Mouse (Mus musculus) forebrain, embryonic 15.5 days (tissue): ENCODE data around the gene Far1. TPM values are rescaled to one million over a fixed set of nuclear protein-coding genes. Genes with fewer than 3 reads are reported as not detected.

ENCODE experiments used
- ATAC-seq: fragments of 200-750 bp; cut with Nextera tagmentation; replicated peaks from 2 replicates; pipeline ENCODE4 v1.8.0; 2017; ENCODE audit warnings: mild to moderate bottlenecking, moderate TSS enrichment, moderate library complexity
- H3K27ac ChIP-seq: fragments of 300-500 bp; sonication (generic); replicated peaks from 2 replicates; pipeline ENCODE4 v1.5.1; 2015; ENCODE audit warnings: mild to moderate bottlenecking, inconsistent platforms
- H3K27me3 ChIP-seq: fragments of 300-500 bp; sonication (generic); 2 replicates; pipeline ENCODE4 v1.6.1; 2015; ENCODE audit warnings: inconsistent platforms
- H3K36me3 ChIP-seq: fragments of 300-500 bp; sonication (generic); 2 replicates; pipeline ENCODE4 v1.6.1; 2015; ENCODE audit warnings: mild to moderate bottlenecking, inconsistent platforms
- H3K4me1 ChIP-seq: fragments of 300-500 bp; sonication (generic); 2 replicates; pipeline ENCODE4 v1.6.1; 2015; ENCODE audit warnings: inconsistent platforms
- H3K4me2 ChIP-seq: fragments of 300-500 bp; sonication (generic); replicated peaks from 2 replicates; pipeline ENCODE4 v1.6.1; 2015; ENCODE audit warnings: mild to moderate bottlenecking, inconsistent platforms
- H3K4me3 ChIP-seq: fragments of 300-500 bp; sonication (generic); 2 replicates; pipeline ENCODE4 v1.5.1; 2015; ENCODE audit warnings: mild to moderate bottlenecking, inconsistent platforms
- H3K9ac ChIP-seq: fragments of 300-500 bp; sonication (generic); replicated peaks from 2 replicates; pipeline ENCODE4 v1.6.1; 2015; ENCODE audit warnings: mild to moderate bottlenecking, inconsistent platforms
- H3K9me3 ChIP-seq: fragments of 300-500 bp; sonication (generic); 2 replicates; pipeline ENCODE4 v1.6.1; 2016; ENCODE audit warnings: inconsistent platforms
- WGBS: fragments of 180-500 bp; shearing (Covaris S2); methylation state at CpG from one replicate; pipeline ENCODE4 v1.1.7; 2015; ENCODE audit warnings: mixed read lengths; 5-methylcytosine and 5-hydroxymethylcytosine counted together
- polyA plus RNA-seq: library from polyadenylated mRNA; unstranded; fragments of >200 nt; fragmentation: Nextera tagmentation; extraction: Ambion mirVana; gene quantifications from 2 replicates; pipeline ENCODE4 v1.2.1, GENCODE M21; 2015

Far1 gene
- polyA plus RNA-seq, 1 experiment from 2014 or later = 69.5 TPM

DNA sequence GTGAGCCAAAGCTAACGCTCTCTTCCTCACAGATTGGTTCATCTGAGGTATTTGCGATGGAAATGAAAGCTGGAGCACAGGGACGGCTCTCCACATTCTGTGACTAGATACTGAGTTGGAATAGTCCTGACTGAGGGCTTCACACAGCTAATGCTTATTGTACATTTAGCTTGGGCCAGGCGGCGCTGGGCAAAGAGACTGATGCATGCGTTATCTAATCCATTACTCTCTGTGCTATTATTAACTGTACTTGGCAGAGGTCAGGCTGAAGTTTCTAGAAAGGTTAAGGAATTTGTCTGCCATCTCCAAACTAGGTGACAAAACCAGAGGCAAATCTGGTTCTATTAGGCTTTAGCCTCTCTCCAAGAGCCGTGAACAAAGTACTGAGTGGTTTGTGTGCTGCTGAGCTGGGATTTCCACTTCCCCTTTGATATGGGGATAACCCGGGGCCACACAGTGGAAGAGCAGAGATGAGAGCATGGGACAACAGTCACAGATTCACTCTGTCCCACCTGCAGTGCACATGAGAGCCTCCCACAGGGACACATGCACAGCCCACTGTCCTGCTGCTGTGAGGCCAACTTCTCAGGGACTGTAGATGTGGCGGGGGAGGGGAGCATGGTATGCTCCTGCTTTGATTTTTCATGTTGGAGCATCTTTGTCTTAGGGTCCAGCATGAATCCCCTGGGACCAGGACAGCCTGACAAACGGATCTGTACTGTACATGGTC lies 100.7 kb downstream of the Far1 start:
- no peak for ATAC-seq
- H3K4me3 ChIP-seq = no peak overlapping the region
- no peak overlapping the region for H3K4me2 ChIP-seq
- no peak overlapping the region for H3K27ac ChIP-seq
- H3K36me3 ChIP-seq = no peaks in the 10 kb centered on the region
- no peaks in the 10 kb centered on the region for H3K9me3 ChIP-seq
- 88% methylated on average over 10 of the region's 10 CpGs for WGBS
- no peak overlapping the region for H3K9ac ChIP-seq
- no peaks in the 10 kb centered on the region for H3K4me1 ChIP-seq
- H3K27me3 ChIP-seq = no peaks in the 10 kb centered on the region

DNA sequence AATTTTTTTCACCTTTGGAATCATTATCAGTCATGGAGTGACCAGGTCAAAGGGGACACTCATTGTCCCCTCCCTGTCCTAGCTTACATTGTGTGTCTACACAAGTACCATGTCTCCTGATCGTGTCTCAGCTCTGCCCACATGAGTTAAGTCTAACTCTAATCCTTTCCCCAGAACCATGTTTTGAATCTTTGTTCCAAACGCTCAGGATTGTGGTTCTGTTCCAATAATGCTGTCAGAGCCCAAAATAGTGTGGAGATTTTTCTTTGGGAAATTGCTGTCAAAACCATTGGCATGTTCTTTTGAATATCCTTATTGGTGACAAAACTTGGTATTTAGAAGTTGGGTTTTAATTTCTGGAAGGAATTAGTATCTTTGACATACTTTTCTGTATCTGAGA lies 105.5 kb downstream of the Far1 start:
- H3K4me1 ChIP-seq = no peaks in the 10 kb centered on the region
- no peaks in the 10 kb centered on the region for H3K27me3 ChIP-seq
- H3K27ac ChIP-seq = no peak overlapping the region
- H3K4me3 ChIP-seq = no peak overlapping the region
- no peaks in the 10 kb centered on the region for H3K36me3 ChIP-seq
- ATAC-seq = no peak
- no peaks in the 10 kb centered on the region for H3K9me3 ChIP-seq
- H3K9ac ChIP-seq = no peak overlapping the region
- 71% methylated on average over 2 of the region's 2 CpGs for WGBS
- H3K4me2 ChIP-seq = no peak overlapping the region

DNA sequence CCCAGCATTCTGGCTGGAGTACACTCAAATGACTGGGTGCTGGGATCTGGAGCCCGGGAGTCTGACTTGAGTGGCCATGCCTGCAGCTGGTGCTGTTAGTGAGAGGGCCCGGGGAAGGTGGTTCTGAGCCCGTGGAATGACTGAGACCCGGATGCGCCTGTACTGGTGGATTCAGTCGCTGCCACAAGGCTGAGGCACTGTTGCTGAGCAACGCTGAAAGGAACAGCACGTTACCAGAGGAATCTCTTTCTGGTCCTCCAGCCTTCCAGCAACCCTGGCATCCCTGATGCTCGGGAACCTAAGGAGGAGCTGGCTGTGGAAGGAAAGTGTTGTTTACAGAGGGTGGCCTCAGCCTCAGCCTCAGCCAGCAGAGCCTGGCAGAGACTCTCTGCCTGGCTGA lies 106.1 kb downstream of the Far1 start:
- H3K27me3 ChIP-seq = no peaks in the 10 kb centered on the region
- H3K4me2 ChIP-seq = no peak overlapping the region
- no peak overlapping the region for H3K4me3 ChIP-seq
- WGBS = 74% methylated on average over 9 of the region's 9 CpGs
- no peak overlapping the region for H3K27ac ChIP-seq
- no peaks in the 10 kb centered on the region for H3K36me3 ChIP-seq
- H3K4me1 ChIP-seq = no peaks in the 10 kb centered on the region
- no peak overlapping the region for H3K9ac ChIP-seq
- H3K9me3 ChIP-seq = no peaks in the 10 kb centered on the region
- no peak for ATAC-seq

Other genes with a start within 250 kb of the Far1 start
- gene Btbd10, start 144.4 kb upstream of the Far1 start, polyA plus RNA-seq = 68.2 and 69.6 TPM in 2 replicates
- not detected in 2 replicates for gene Pth, start 125.3 kb upstream of the Far1 start, polyA plus RNA-seq